Mouse (Mus musculus): ENCODE results near the gene Klf9. TPM values are rescaled to one million over a fixed set of nuclear protein-coding genes. Genes with fewer than 3 reads are reported as not detected.

Klf9 gene
- polyA plus RNA-seq, 2 experiments = 2.1 TPM

DNA sequence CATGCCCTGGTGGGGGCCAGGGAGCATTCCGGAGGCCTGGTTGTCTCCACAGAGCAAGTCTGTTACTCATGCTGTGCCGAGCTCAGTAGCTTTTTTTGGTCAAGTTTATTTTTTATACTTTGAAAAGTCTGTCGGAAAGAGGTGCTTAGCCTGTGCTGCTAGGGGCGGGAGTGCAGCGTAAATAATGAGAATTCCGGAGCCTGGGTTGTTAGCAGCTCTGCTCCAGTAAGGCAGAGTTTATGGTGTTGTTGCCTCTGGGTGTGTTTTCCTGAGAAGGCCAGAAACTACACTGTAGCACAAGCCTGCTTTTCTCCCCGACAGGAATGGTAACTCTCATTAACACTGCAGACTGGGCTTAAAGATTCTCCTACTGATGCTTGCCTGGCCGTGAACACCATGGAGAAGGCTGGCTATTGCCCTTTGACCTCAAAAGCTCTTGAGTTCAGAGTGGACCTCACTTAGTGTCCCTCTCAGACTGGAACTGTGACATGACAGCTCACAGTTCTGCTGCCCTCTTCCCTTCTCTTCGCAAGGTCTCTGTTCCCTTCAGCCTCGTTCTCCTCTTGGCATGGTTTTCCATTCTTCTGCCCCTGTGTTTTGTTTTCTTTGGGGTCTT, 18.9 kb downstream of the Klf9 start:
- H3K9ac ChIP-seq (ENCODE audit: low read depth, low read length, severe bottlenecking) = no peak overlapping the region
- DNase-seq (ENCODE audit: low spot score) (no peak), ATAC-seq (ENCODE audit: low FRiP score, low read depth) (no peak)
- H3K4me3 ChIP-seq (replicated peaks; ENCODE audit: low read length) = no peak overlapping the region
- no peaks in the 10 kb centered on the region for H3K9me3 ChIP-seq (ENCODE audit: control insufficient read depth, low read length)
- no peak for TF ChIP-seq POLR2A (IDR thresholded peaks at IDR 0.05; ENCODE audit: borderline replicate concordance, extremely low read depth, insufficient read depth, insufficient read length)
- H3K4me1 ChIP-seq (ENCODE audit: control insufficient read depth, insufficient read depth, low read length) = peaks cover 18% of the 10 kb centered on the region
- no peaks in the 10 kb centered on the region for H3K27me3 ChIP-seq (ENCODE audit: control insufficient read depth, insufficient read depth, low read length)
- no peak overlapping the region; the same call in 1 of the 2 replicates for H3K27ac ChIP-seq (replicated peaks; ENCODE audit: low read depth, low read length)
- H3K4me2 ChIP-seq (replicated peaks; ENCODE audit: low read depth, low read length, severe bottlenecking) = no peak overlapping the region
- WGBS = 29% methylated on average over 10 of the region's 10 CpGs
- no peaks in the 10 kb centered on the region for H3K36me3 ChIP-seq (ENCODE audit: control insufficient read depth, insufficient read depth, low read length)

DNA sequence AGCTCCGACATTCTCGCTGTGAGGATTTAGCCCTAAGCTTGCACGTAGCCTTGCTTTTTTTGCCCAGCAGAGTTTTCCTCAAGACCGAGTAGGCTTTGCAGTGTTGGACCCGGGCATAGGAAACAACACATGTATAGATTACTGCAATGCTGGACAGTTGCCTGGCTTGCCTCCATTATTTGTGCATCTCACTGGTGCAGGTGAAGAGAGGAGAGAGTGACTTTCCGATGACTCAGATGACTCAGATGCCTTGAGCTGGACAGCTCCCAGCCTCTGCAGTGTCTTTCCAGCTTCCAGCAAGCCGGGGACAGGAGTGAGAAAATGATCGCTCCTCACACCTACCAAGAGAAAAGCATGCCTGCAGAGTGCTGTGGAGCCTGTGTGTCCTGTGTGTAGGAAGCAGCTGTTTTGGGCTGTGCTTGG, 21.4 kb downstream of the Klf9 start:
- Histone ChIP-seq H3K27ac (replicated peaks; ENCODE audit: low read depth, low read length) (no peak overlapping the region), H3K4me2 (replicated peaks; ENCODE audit: low read depth, low read length, severe bottlenecking) (no peak overlapping the region), H3K9ac (ENCODE audit: low read depth, low read length, severe bottlenecking) (no peak overlapping the region), H3K9me3 (ENCODE audit: control insufficient read depth, low read length) (no peaks in the 10 kb centered on the region), H3K4me3 (replicated peaks; ENCODE audit: low read length) (no peak overlapping the region), H3K27me3 (ENCODE audit: control insufficient read depth, insufficient read depth, low read length) (no peaks in the 10 kb centered on the region), H3K36me3 (ENCODE audit: control insufficient read depth, insufficient read depth, low read length) (no peaks in the 10 kb centered on the region), H3K4me1 (ENCODE audit: control insufficient read depth, insufficient read depth, low read length) (peaks cover 18% of the 10 kb centered on the region)
- 24% methylated on average over 8 of the region's 8 CpGs for WGBS
- peak; percentile 34 for DNase-seq (ENCODE audit: low spot score)
- peak; percentile 41; the same call in 1 of the 2 replicates for ATAC-seq (ENCODE audit: low FRiP score, low read depth)
- no peak for TF ChIP-seq POLR2A (IDR thresholded peaks at IDR 0.05; ENCODE audit: borderline replicate concordance, extremely low read depth, insufficient read depth, insufficient read length)

DNA sequence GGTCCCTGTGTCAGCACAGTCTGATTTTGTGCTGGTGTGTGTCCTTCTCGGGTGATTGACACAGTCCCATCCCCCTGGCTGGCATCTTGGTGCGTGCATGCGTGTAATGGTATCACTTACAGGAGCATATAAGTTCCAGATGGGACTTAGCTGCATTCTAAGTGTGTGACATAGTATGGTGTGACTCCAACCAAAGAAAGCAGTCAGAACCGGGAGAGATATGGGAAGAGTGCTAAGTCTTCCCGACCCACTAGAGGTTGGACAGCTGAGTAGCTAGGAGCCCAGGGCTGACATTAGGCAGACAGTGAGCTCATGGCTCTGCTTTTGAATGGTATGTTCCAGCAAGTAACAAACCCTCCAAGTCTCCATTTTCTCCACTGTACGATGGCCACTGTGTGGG, 21.9 kb downstream of the Klf9 start:
- WGBS = 53% methylated on average over 6 of the region's 6 CpGs
- Histone ChIP-seq H3K4me2 (replicated peaks; ENCODE audit: low read depth, low read length, severe bottlenecking) (no peak overlapping the region), H3K36me3 (ENCODE audit: control insufficient read depth, insufficient read depth, low read length) (no peaks in the 10 kb centered on the region), H3K4me3 (replicated peaks; ENCODE audit: low read length) (no peak overlapping the region), H3K27ac (replicated peaks; ENCODE audit: low read depth, low read length) (no peak overlapping the region), H3K27me3 (ENCODE audit: control insufficient read depth, insufficient read depth, low read length) (no peaks in the 10 kb centered on the region), H3K4me1 (ENCODE audit: control insufficient read depth, insufficient read depth, low read length) (peaks cover 18% of the 10 kb centered on the region), H3K9me3 (ENCODE audit: control insufficient read depth, low read length) (no peaks in the 10 kb centered on the region), H3K9ac (ENCODE audit: low read depth, low read length, severe bottlenecking) (no peak overlapping the region)
- no peak for DNase-seq (ENCODE audit: low spot score)
- no peak for TF ChIP-seq POLR2A (IDR thresholded peaks at IDR 0.05; ENCODE audit: borderline replicate concordance, extremely low read depth, insufficient read depth, insufficient read length)
- ATAC-seq (ENCODE audit: low FRiP score, low read depth) = no peak

- 52% methylated on average over 3 of the region's 3 CpGs for WGBS
- no peak for TF ChIP-seq POLR2A (IDR thresholded peaks at IDR 0.05; ENCODE audit: borderline replicate concordance, extremely low read depth, insufficient read depth, insufficient read length)
- H3K4me2 ChIP-seq (replicated peaks; ENCODE audit: low read depth, low read length, severe bottlenecking) = no peak overlapping the region
- H3K27me3 ChIP-seq (ENCODE audit: control insufficient read depth, insufficient read depth, low read length) = no peaks in the 10 kb centered on the region
- no peak for DNase-seq (ENCODE audit: low spot score)
- H3K9me3 ChIP-seq (ENCODE audit: control insufficient read depth, low read length) = no peaks in the 10 kb centered on the region
- H3K4me3 ChIP-seq (replicated peaks; ENCODE audit: low read length) = no peak overlapping the region
- peaks cover 18% of the 10 kb centered on the region for H3K4me1 ChIP-seq (ENCODE audit: control insufficient read depth, insufficient read depth, low read length)
- H3K36me3 ChIP-seq (ENCODE audit: control insufficient read depth, insufficient read depth, low read length) = no peaks in the 10 kb centered on the region
- ATAC-seq (ENCODE audit: low FRiP score, low read depth) = no peak
- H3K9ac ChIP-seq (ENCODE audit: low read depth, low read length, severe bottlenecking) = no peak overlapping the region
- H3K27ac ChIP-seq (replicated peaks; ENCODE audit: low read depth, low read length) = no peak overlapping the region
Measured at GRCm38 (mm10) chr19:23163361-23163760, 22.3 kb downstream of the Klf9 start.

DNA sequence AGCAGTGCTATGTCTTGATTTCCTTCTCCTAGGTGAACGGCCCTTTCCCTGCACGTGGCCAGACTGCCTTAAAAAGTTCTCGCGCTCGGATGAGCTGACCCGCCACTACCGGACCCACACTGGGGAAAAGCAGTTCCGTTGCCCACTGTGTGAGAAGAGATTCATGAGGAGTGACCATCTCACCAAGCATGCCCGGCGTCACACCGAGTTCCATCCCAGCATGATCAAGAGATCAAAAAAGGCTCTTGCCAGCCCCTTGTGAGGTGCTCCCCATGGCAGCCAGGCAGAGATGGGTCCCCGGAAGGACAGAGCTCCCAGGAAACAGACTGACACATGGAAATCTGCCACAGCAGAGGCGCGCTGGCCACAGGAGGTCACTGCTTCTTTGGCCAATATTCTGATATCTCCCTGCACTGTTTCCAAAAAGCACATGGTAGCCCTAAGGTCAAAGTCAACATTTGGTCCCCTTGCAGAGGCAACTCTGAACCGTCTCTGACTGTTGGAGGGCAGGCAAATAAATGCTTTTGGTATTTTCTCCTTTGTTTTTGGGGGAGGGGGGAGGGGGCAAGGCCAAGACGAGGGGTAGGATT, 23.7 kb downstream of the Klf9 start:
- H3K9ac ChIP-seq (ENCODE audit: low read depth, low read length, severe bottlenecking) = no peak overlapping the region
- DNase-seq (ENCODE audit: low spot score) = no peak
- H3K4me2 ChIP-seq (replicated peaks; ENCODE audit: low read depth, low read length, severe bottlenecking) = no peak overlapping the region
- H3K4me3 ChIP-seq (replicated peaks; ENCODE audit: low read length) = no peak overlapping the region
- peaks cover 13% of the 10 kb centered on the region for H3K4me1 ChIP-seq (ENCODE audit: control insufficient read depth, insufficient read depth, low read length)
- no peaks in the 10 kb centered on the region for H3K36me3 ChIP-seq (ENCODE audit: control insufficient read depth, insufficient read depth, low read length)
- 90% methylated on average over 16 of the region's 16 CpGs for WGBS
- TF ChIP-seq POLR2A (IDR thresholded peaks at IDR 0.05; ENCODE audit: borderline replicate concordance, extremely low read depth, insufficient read depth, insufficient read length) = no peak
- no peak overlapping the region for H3K27ac ChIP-seq (replicated peaks; ENCODE audit: low read depth, low read length)
- no peak for ATAC-seq (ENCODE audit: low FRiP score, low read depth)
- no peaks in the 10 kb centered on the region for H3K27me3 ChIP-seq (ENCODE audit: control insufficient read depth, insufficient read depth, low read length)
- no peaks in the 10 kb centered on the region for H3K9me3 ChIP-seq (ENCODE audit: control insufficient read depth, low read length)

Measured in limb, embryonic 14.5 days (tissue).